Comparison of ENCODE assay signal across 17 mouse cellular contexts in the genomic region with DNA sequence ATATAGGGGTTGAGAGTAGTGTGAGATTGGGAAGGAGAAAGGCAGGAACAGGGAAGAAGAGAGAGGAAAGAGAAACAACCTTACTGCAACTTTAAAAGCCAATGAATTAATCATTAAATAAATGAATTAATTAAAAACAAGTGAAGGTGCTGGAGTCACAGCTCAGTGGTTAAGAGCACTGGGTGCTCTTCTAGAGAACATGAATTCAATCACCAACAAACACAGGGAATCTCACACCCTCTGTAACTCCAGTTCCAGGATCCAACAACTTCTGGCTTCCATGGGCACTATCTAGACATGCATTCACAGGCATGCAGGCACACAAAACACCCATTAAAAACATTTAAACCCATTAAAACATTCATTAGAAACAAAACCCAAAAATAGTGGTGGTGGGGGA.
"Had no signal": no experiment of that assay in that cellular context is flagged by ENCODE, and none has a peak within 500 bp of the region (broad histone marks: within the 10 kb centered on the region; RNA-seq: fewer than 3 reads in every experiment).

No protein-coding gene starts in this region.

- H3K9ac ChIP-seq: lung, embryonic 15.5 days; midbrain, embryonic 13.5 days; midbrain, embryonic 15.5 days; neural tube, embryonic 12.5 days; stomach, embryonic 15.5 days had no signal

- H3K4me1 ChIP-seq: lung, embryonic 15.5 days; megakaryocyte, embryonic 14.5 days; midbrain, embryonic 13.5 days; neural tube, embryonic 12.5 days; stomach, embryonic 15.5 days had no signal

- H3K9me3 ChIP-seq: lung, embryonic 15.5 days; megakaryocyte, embryonic 14.5 days; midbrain, embryonic 13.5 days; midbrain, embryonic 15.5 days; neural tube, embryonic 12.5 days; stomach, embryonic 15.5 days had no signal

- H3K4me2 ChIP-seq: lung, embryonic 15.5 days; midbrain, embryonic 11.5 days; midbrain, embryonic 13.5 days; midbrain, embryonic 15.5 days; neural tube, embryonic 12.5 days; stomach, embryonic 15.5 days had no signal

- H3K4me3 ChIP-seq: lung, embryonic 15.5 days; megakaryocyte, embryonic 14.5 days; midbrain, embryonic 13.5 days; midbrain, embryonic 15.5 days; neural tube, embryonic 12.5 days; stomach, embryonic 15.5 days had no signal

- H3K36me3 ChIP-seq: lung, embryonic 15.5 days; midbrain, embryonic 13.5 days; midbrain, embryonic 15.5 days; neural tube, embryonic 12.5 days; stomach, embryonic 15.5 days had no signal

- H3K27me3 ChIP-seq: lung, embryonic 15.5 days; midbrain, embryonic 13.5 days; midbrain, embryonic 15.5 days; neural tube, embryonic 12.5 days; stomach, embryonic 15.5 days had no signal

- DNase-seq: lung, adult 2 months; lung, postnatal 14 days; lung, postnatal 36 days; right cerebral cortex, postnatal 14 days; thymus, adult 2 months; thymus, postnatal 25 days; thymus, postnatal 4 days had no signal

- H3K27ac ChIP-seq: lung, embryonic 15.5 days; macrophage; midbrain, embryonic 13.5 days; midbrain, embryonic 15.5 days; neural tube, embryonic 12.5 days; stomach, embryonic 15.5 days; stomach, postnatal 0 days had no signal

- ATAC-seq: lung, postnatal 0 days; midbrain, embryonic 13.5 days; midbrain, embryonic 15.5 days had no signal
